Comparison of ENCODE assay signal across 9 mouse cellular contexts in genomic region chr12:12412674-12413073, GRCm38 (mm10).
A peak's percentile ranks its signal among the peaks of the same experiment; 100 is the strongest.
DNase-seq lines count a peak whose midpoint lies in the region; ATAC-seq and TF ChIP-seq lines count a peak whose summit lies in the region.
"Had no signal": no experiment of that assay in that cellular context is flagged by ENCODE, and none has a peak within 500 bp of the region (broad histone marks: within the 10 kb centered on the region; RNA-seq: fewer than 3 reads in every experiment).

No protein-coding gene starts in this region.

- 38% methylated on average over 5 of the region's 5 CpGs for WGBS in forebrain, embryonic 11.5 days

- in situ Hi-C loops in ES-E14 (cut with MboI; ENCODE audit: low sequenced_read_pairs in 2 of 2, unreplicated experiment in 2 of 2), result loop anchor here in 1 of 2 experiments (25.0 kb wide), 2 partner anchors 575 to 800 kb away; no protein-coding TSS in a partner anchor

- peak; percentile 70 for DNase-seq in ES-E14 (ENCODE audit: low read depth, low spot score)
- peak; percentile 85 for DNase-seq in brain, adult 2 months (ENCODE audit: low read depth, low spot score)
- DNase-seq in forebrain, embryonic 11.5 days (ENCODE audit: low spot score), result peak; percentile 83
- DNase-seq in heart, postnatal 25 days (ENCODE audit: low spot score), result peak; percentile 46
- DNase-seq in layer of hippocampus, postnatal 10 days (ENCODE audit: low spot score in 2 of 2), result peak; percentile 86 to 87
- DNase-seq in lung, postnatal 25 days (ENCODE audit: low spot score), result peak; percentile 81
- DNase-seq in right cerebral cortex, adult 2 months (ENCODE audit: low spot score in 2 of 2), result peak; percentile 82 to 83
- DNase-seq in urinary bladder, postnatal 14 days (ENCODE audit: low spot score), result peak; percentile 75

- H3K9me3 ChIP-seq in ES-E14 (ENCODE audit: control insufficient read depth, insufficient read depth, low read depth, low read length), result no peaks in the 10 kb centered on the region
- H3K9me3 ChIP-seq in forebrain, embryonic 11.5 days (ENCODE audit: control insufficient read depth, low read length), result no peaks in the 10 kb centered on the region
- H3K9me3 ChIP-seq: limb, embryonic 12.5 days had no signal

- no peak overlapping the region for H3K27ac ChIP-seq in ES-E14 (ENCODE audit: insufficient read depth, low read depth, low read length, poor library complexity, severe bottlenecking)
- H3K27ac ChIP-seq in forebrain, embryonic 11.5 days (ENCODE audit: low read depth, low read length), result no peak overlapping the region
- H3K27ac ChIP-seq: limb, embryonic 12.5 days had no signal

- intact Hi-C loops in heart, postnatal 25 days (cut with DNase I), result loop anchor here (5.0 kb wide), 1 partner anchor 90 kb away; no protein-coding TSS in a partner anchor

- H3K36me3 ChIP-seq in ES-E14 (ENCODE audit: control insufficient read depth, insufficient read depth, low read length, poor library complexity, severe bottlenecking), result no peaks in the 10 kb centered on the region
- no peaks in the 10 kb centered on the region for H3K36me3 ChIP-seq in forebrain, embryonic 11.5 days (ENCODE audit: control insufficient read depth, insufficient read depth, low read length)
- H3K36me3 ChIP-seq: limb, embryonic 12.5 days had no signal

- no peak overlapping the region for H3K9ac ChIP-seq in ES-E14 (ENCODE audit: insufficient read depth, low read depth, low read length, poor library complexity, severe bottlenecking)
- H3K9ac ChIP-seq in forebrain, embryonic 11.5 days (ENCODE audit: low read length), result no peak overlapping the region
- H3K9ac ChIP-seq: limb, embryonic 12.5 days had no signal

- no peak overlapping the region for H3K4me2 ChIP-seq in forebrain, embryonic 11.5 days (ENCODE audit: low read depth, low read length, severe bottlenecking)
- H3K4me2 ChIP-seq: limb, embryonic 12.5 days had no signal

- no peak; the same call in 1 of the 2 replicates for ATAC-seq in forebrain, embryonic 11.5 days (replicated peaks; ENCODE audit: low FRiP score)

- H3K4me3 ChIP-seq in ES-E14 (ENCODE audit: insufficient read depth in 1 of 2, low read depth in 1 of 2, low read length in 2 of 2, poor library complexity in 1 of 2, severe bottlenecking in 1 of 2), result no peak overlapping the region
- H3K4me3 ChIP-seq in forebrain, embryonic 11.5 days (ENCODE audit: low read depth, low read length), result no peak overlapping the region
- H3K4me3 ChIP-seq: limb, embryonic 12.5 days had no signal

- no peaks in the 10 kb centered on the region for H3K27me3 ChIP-seq in forebrain, embryonic 11.5 days (ENCODE audit: control insufficient read depth, insufficient read depth, low read length)
- H3K27me3 ChIP-seq: limb, embryonic 12.5 days had no signal

- no peaks in the 10 kb centered on the region for H3K4me1 ChIP-seq in ES-E14 (ENCODE audit: control insufficient read depth in 2 of 2, insufficient read depth in 2 of 2, low read length in 2 of 2, poor library complexity in 1 of 2)
- no peaks in the 10 kb centered on the region for H3K4me1 ChIP-seq in forebrain, embryonic 11.5 days (replicated peaks; ENCODE audit: control insufficient read depth, insufficient read depth, low read length)

TF ChIP-seq in ES-E14, 5 proteins besides CTCF, POLR2A, EP300 and RAD21:
- no peak for TF ChIP-seq HCFC1 (IDR thresholded peaks at IDR 0.05; ENCODE audit: borderline replicate concordance, insufficient read depth, low read length)
- TF ChIP-seq CHD2 (IDR thresholded peaks at IDR 0.05; ENCODE audit: low read depth, low read length), result no peak
- peak; percentile 87 for TF ChIP-seq ZC3H11A (IDR thresholded peaks at IDR 0.05; ENCODE audit: borderline replicate concordance, low read depth, low read length)
